Mouse (Mus musculus) lung, postnatal 10 days (tissue): ENCODE data around the gene Fam107a.

Source experiments
- DNase-seq: peaks from one replicate; pipeline ENCODE4 v3.0.0; 2021

The Fam107a gene

DNA sequence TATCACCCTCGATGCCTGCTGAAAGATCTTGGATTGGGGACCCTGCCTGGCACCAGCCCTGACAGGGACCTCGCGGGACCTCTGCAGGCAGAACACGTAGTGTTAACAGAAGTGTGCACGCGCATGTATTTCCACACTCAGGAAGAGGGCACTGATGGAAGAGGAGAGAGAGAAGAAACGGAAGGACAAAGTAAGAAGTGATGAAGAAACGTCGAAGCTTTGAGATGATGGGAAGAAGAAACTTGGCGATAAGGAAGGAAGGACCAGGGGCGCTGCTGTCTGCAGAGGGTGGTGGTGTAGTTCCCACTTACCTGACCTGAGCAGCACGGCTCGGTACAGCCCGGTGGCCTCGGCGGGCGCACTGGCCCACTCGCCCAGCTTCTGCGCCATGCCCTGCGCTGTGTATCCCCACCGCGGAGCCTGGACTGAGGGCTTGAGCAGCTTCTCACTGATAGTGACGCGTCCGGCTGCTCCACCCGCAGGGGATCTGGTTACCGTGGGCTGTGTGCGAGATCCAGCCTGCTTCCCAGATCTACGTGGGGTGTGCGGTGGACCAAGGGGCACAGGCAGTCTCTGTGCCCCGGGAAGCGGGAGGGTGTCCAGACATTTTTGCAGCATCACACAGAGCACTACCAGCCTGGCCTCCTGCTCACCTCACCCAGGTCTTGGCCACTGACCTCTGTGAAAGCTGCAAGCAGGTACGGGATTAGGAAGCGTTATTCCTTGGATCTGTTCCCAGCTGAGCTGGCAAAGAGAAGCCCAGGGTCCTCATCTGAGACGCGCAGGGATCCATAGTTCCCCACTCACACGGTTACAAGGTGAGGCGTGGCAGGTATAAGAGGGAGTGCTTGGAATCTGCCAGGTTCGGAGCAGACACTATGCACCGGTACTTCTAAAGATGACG, at the start of gene Fam107a:
Fam107a (minus strand) TSS at position 830 of the 904 bp plus-strand sequence.
- no peak for DNase-seq

DNA sequence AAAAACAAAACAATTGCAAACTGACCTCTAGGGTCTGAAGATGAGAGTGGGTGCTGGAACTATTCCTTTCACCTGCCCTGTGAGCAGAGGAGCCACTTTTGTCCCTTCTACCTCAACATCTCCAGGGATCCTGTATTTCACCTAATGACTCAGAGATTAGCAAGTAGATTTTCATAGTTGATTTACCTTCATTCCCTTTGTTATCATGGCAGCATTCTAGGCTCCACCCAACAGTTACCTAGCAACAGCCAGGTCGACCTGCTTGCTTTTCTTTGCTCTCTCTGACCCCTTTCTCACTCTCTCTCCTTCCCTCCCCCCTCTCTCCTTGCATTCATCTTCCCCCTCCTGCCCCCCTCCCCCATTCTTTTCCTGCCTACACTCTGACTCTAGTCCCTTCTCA, 49.3 kb upstream of the Fam107a start:
- no peak for DNase-seq

DNA sequence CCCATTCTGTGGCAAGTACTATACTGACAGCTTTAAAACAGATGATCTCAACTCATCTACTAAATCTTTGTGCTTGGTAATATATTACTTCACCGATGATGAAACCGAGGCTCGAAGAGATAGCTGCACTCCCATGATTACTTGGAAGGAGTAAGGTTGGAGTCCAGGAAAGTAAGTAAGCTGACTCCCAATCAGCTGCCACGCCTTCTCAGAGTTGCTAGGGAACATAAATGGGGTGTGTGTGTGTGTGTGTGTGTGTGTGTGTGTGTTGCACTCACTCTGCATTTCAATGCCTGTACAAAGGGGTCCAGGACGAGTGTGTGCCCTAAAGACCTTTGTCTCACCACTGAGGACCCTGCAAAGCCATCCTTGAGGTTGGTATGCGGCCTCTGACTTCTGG, 48.0 kb upstream of the Fam107a start:
- no peak for DNase-seq

DNA sequence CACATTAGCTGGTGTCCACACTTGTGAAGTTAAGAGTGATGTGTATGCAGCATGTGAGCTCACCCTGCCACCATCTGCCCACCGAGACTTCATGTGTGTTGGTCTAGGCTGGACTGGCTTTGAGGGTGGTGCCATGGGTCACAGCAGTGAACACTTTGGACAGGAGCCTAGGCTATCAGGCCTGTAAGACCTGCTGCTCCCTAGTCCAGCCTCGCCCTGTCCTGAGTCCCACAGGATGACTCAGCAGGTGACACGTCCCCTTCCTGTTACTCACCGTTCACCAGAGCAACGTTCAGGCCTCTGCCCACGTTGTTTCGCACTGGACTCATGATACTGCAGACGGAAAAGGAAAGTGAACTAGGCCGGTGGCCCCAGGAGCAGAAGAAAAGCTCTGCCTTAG, 39.0 kb upstream of the Fam107a start:
- DNase-seq: no peak

DNA sequence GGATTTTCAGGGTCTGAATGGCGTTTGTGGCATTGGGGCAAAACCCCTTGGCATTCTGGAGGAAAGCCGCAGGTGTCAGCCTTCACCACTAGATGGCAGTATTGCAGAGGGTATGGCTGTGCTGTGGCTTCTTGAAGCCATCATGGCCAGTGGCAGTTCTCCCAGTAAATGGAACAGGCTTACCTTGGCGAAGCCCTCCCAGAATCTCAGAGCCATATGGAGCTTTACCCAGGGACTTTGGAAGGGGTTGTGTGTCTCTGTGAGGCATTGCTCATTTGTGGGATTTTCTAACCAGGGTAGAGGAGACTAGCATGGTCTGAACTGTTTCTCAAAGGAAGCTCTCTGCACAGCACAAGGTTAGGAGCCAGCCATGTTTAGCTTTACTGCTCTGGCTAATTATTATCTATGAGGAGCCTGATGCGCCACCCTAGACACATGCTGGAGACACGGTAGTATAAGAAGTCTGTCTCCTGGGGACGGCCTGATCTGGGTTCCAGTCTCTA, 38.2 kb upstream of the Fam107a start:
- peak; percentile 76 for DNase-seq

DNA sequence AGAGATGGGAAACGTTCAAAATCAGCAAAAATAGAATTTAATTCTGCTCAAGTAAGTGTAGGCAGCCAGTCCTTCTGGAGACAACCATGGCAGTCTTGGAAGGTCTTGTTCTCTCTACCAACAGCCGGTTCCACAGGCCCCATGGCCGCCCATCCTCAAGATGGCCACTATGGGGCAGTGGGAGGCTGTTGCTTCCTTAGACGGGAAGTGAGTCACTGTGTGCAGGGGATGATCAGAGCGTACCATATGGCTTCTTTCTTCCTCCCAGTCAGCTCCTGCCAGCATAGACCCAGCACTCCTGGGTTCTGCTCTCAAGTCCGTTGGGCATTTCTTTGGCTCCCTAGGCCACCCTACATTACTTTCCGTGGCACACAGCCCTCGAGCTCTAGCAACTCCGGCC, 31.1 kb upstream of the Fam107a start:
- no peak for DNase-seq

DNA sequence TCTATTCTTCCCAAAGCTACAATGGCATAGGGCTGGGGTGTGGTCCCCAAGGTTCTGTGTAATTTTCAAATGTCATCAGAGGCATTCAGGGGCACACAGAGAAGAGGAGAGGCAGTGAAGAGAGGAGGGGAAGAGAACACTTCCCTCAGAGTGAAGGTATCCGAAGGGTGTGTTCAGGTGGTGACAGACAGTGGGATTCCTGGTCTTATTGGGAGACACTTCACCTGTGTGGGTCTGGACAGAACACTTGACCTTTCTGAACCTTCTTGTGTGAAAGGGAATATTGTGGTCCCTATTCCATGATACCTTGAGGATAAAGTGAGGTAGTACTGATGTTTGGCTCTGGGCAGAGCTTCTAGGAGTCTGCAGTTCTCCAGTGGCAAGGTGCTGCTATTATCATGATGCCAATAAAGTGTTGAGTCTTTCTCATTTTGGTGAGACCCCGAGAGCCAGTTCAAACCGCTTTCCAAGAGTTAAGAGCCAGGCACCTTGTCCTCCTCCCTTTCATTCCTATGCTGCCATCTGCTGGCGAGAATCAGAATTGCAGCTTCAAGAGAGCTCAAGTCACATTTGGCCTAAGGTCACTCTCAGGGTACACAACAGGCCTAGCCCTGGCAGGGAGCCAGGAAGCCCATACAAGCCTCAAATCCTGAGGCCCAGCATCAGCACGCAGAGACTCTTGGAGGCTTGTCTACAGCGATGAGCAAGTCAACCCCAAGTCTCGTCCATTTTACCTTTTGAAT, 28.6 kb upstream of the Fam107a start:
- DNase-seq: peak; percentile 90

DNA sequence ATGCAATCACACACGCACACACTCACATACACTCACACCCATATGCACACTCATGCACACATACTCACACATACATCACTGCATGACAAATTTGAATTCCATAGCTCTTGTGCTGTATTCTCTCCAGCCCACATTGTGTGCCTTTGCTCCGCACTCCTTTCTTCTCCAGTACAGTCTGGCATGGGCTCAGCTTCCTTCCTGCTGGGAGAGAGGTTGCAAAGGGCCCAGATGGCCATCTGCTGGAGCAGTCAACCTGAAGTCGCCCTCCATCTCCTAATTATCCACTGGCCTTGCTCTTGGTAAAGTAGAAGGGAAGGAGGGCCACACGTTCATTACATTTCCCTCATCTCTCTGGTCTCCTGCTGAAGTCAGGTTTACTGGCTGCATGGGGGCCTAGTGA, 27.7 kb upstream of the Fam107a start:
- DNase-seq: no peak

DNA sequence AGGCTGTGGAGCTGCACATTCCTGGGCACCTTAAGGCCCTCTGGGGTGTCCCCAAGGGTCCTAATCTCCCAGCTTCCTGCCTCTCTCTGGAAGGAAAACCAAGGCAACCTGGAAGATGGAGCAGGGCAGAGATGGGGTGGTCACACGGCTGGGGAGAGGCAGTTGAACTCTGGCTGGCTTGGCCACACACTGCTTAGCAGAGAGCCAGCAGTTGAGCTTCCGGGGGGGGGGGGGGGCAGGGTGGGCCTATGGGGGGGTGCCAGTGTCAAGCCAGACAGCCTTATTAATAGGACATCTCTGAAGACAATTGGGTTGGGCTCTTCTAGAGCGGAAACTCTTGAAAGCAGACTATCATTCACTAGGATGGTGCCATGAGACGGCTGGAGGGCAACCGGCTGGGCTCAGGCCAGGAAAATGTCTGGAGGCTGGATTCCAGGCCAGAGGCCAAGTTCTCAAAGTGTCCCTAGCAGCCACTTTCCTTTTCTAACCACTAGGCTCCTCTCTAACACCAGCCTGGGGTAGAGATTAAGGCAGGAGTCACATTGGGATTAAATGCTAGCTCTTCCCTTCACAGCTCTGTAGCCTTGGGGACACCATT, 24.8 kb upstream of the Fam107a start:
- peak; percentile 78 for DNase-seq

DNA sequence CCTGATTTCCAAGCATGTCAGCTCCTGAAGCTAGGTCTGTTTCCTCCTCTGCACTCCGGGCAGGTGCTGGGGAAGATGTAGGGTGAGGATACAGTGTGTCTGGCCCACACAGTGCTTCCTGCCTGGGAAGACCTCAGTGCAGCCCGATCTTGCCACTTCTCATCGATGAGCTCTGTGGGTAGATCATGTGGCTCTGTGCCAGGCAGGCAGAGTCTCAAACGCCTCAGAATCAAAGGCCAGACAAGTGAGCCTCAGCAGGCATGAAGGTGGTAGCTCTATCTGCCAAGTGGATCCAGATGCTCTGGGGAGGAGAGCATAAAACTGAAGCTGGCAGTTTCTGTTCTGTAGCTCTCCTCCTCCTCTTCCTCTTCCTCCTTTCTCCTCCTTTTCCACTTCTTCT, 22.4 kb upstream of the Fam107a start:
- no peak for DNase-seq

DNA sequence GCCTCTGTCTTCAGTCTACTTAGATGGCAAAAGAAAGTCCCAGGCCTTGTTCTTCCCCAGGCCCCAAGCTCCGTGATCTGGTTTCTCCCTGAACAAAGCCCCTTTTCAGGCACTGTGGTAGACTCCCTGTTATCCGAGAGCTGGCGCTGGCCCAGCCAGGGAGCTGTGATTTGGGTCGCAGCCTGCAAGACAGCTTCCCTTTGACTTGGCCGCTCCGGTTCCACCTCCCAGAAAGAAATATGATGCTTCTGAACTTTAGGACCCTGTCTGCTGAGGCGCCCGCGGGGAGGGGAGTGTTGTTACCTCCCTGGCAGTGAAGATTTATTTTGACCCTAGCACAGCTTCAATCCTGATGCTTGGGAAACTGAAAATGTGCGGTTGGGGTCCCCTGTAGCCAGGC, 18.1 kb upstream of the Fam107a start:
- no peak for DNase-seq

DNA sequence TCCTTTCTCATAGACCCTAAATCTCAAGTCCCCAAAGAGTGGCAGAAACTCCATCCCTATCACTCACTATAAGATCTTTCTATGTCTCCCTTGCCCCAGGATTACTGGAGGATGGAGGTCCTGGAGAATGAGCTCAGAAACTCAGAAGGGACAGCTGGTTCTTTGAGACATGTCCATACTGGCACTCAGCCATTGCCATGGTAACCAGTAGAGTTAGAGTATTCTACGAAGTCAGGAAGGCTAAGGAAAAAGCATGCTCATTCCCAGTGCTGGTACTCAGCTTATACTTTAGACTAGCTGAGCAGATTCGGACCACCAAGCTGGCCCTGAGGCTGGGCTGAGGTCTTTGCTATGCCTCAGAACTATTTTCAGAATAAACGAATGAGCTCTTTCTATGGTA, 16.7 kb upstream of the Fam107a start:
- DNase-seq: peak; percentile 49

DNA sequence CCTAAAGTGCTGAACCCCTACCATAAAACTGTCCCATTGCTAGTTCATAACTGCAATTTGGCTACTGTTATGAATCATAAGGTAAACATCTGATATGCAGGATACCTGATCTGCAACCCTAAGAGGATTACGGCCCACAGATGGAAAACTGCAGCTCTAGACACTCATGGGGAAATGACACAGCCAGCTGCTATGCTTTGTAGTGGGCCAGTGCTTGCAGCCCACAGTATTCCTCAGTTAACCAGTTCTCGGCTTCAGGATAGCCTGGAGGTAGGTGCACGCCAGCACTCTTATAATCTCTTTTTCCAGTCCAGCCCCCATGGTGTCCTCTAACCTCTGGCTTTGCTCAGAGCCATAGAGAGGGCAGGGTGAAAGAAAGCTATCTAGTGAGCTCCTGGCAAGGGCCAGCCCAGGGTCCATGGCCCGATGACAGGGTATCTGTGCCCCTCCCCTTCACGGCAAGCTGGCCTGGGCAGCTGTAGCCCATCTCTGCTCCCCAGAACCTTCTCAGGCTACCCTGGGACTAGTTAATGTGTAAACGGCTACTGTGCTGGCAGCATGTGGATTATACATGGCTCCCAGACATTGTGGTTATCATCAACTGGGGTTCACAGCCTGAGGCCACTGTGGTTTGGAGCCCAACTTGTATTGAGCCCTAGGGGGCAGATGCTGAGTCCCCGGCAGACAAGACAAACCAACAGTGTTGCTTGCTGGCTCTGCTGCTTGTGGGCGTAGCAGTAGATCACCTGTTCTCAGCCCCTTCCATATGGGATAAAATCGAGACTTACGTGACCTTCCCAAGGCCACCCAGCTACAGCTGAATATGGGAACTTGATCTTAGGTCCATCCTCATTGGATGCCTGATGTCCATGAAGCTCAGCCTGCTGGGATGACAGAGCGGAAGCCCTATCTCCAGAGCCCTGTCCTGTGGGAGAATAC, 14.8 kb upstream of the Fam107a start:
- DNase-seq: no peak

DNA sequence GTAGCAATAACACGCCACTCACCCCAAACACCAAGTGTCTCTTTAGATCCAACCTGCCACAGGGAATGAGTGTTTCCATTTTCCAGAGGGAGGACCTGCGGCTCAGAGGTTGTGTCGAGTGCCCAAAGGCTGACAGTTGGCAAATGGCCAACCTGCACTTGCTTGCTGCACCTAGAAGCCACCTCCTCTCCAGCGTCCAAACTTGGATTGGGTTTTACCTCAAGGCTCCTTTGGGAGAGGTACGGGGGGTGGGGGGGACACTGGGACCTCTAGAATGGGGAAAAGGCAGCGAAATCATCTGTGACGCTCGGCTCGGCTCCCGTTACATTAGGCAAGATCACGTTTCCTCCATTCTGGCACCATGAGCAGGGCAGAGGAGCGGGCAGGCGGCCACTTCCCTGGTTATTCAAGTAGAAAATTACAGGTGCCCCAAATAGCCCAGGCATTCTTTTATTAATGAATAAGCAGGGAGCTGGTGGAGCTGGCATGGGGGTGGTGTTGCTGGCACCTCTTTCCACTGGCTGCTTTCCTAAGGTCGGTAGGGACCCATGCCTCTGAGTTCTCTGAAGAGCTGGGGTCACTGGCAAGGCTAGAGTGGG, 13.6 kb upstream of the Fam107a start:
- no peak for DNase-seq

DNA sequence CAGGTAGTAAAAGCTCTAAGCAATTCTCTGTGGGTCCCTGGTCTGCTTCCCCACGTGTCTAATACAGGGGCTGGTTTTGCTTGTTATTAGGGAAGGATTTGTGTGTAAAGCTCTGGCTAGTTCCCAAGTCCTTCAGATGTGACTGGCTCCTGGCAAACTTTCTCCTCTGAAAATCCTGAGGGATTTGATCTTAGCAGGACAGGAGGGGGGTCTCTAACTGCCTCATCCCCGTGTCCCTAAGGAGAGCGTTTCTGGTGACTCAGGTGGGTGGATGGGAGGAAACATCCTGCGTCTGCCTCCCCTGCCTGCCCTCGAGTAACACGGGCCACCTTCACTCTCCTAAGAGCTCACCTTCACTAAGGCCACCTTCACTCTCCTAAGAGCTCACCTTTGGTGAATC, 12.6 kb upstream of the Fam107a start:
- no peak for DNase-seq

DNA sequence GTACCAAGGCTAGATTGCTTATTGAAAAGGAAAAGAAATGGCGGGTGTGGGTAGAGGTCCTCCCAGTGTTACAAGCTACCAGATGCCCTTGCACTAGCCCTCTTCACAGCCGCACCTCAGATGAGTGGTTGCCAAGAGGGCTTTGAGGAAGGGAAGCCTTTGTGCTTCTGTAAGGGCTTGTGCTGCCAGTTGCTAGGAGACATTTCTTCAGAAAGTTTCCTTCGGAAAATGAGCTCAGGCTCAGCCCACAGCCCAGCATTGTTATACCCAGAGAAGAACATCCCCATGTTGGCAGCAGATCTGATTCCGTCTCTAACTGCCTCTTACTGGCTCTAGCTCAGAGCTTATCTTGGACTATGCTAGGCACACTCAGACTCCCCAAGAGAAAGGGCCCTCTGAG, 11.7 kb upstream of the Fam107a start:
- peak; percentile 21 for DNase-seq

DNA sequence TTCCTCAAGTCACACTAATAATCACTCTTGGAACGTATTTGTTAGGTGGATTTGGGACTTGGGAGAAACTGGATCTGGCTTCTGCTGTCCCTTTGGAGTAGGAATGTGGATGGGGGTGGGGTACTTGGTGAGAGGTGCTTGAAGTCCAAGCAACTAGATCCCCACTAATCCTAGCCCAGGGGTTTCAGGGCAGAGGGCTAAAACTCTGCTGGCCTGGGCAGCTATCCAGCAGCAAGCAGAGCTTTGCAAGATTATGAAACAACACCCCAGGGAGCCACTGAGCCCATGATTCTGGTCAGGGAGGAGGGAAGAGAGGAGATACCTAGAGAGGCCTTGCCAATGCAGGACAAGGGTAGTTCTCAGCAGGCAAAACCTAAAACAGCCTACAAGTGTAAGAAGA, 9.5 kb upstream of the Fam107a start:
- no peak for DNase-seq

DNA sequence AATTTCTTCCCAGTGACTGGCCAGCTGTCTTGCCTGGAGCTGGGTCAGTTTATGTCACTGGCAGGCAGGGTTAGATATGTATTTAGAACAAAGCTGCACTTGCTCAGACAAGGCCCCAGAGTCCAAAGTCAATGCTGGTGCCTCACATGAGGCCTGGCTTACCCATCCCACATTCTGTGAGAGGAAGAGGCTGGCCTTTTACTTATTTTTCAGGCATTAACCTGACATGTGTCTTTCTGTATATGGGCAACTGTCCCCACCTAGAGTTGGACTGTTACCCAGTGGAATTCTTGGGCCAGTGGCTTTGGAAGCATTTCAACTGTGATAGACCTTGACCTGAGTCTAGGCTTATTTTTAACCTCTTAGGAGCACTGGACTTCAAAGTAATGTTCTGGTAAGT, 9.1 kb upstream of the Fam107a start:
- no peak for DNase-seq

DNA sequence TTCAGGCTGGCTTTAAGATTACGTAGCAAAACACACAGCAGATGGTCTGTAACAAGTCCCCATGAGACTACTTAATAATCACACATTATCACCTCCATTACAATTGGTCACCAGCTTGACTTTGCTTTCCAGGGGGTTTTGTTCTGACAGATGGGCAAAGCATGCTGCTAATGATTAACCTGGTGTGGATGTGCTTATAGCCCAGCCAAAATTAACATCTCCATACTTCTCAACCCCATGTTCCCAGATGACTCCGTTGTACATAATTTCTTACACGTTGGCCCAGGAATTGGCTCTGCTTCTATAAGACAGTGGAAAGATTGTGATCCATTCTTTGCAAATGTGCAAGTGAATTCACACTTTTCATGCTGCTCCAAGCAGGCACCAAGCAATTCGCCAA, 7.9 kb upstream of the Fam107a start:
- no peak for DNase-seq

DNA sequence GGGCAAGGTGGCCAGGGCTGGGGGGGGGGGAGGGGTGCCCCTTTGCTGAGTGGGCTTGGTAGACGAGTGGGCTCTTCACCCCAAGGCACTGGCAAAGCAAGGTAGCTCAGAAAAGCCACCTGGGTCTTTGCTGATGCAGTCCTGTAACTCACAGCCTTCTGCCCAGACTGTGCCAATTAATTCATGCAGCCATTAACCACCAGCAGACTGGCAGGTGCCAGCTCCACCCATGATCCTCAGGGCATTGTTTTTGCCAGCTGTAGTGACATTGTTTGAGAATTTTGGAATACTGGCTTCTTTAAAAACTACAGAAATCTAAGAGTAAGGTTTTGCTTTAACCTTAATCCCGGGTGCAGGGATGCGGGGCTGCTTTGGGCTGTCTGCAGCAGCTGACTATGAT, 2.7 kb upstream of the Fam107a start:
- no peak for DNase-seq

DNA sequence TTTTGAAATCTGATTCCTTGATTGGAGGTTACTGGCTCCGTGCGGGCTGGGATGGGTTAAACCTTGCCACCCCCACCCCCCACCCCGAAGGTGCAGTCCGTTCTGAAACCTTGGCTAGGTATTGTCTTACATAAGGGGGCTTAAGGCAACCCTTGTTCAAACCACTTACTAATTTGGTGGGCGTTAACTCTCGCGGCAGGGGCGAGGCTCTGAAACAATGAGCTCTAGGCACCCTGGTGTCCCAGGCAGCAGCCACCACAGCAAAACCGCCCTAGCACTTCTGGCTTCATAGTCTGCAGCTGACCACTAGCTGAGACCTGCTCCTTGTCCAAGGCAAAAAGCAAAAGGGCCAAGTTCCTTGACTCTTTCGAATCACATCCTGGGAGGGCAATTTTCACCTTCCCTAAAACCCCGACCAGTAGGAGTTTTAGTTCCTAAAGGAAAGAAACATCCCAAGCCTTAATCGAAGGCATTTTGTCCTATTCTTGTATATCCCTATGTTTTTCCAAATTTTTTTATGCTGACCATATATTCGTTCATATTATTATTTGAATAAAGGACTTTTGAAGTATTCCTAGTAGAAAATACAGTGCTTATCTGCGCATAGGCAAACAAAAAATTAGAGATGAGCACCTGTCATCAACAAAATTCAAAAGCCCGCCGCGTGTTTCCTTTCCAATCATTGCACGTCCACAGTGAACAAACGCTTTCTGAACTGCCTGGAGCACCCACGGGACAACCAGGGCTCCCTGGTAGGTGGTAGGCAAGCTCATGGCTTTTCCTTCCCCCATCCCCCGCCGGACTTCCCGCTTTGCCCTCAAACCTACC, 1.2 kb downstream of the Fam107a start:
- DNase-seq: no peak
